Mouse (Mus musculus): Measurements from ENCODE around the gene Ubald2. TPM values are rescaled to one million over a fixed set of nuclear protein-coding genes. Genes with fewer than 3 reads are reported as not detected.

Gene Ubald2
- polyA plus RNA-seq, 1 experiment, result 574 TPM

DNA sequence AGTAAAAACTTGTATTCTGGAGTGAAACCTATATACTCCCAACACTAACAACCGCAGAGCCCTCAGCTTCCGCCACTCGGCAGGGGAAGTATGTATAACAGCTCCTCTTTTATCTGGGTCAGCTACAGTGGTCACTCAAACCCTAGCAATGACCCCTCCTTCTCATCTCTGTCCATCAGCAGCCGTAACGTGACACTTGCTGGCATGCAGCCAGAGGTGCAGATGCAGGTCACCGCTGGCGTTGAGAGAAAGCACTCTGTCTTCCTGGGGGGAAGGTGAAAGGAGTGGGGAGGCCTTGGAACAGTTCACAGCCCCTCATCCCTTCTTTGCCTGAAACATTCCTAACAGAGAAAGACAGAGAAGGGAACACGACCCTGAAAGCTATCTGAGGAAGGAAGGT is 45.9 kb downstream of the Ubald2 start:
- H3K4me3 ChIP-seq (ENCODE audit: low read depth, low read length), result no peak overlapping the region
- peaks cover 89% of the 10 kb centered on the region for H3K36me3 ChIP-seq (ENCODE audit: control insufficient read depth, insufficient read depth, low read length)
- H3K4me1 ChIP-seq (ENCODE audit: control insufficient read depth, insufficient read depth, insufficient read length, low read length), result no peaks in the 10 kb centered on the region
- WGBS, result 63% methylated on average over 8 of the region's 8 CpGs
- H3K27me3 ChIP-seq (ENCODE audit: control insufficient read depth, insufficient read depth, low read length), result no peaks in the 10 kb centered on the region
- H3K27ac ChIP-seq (ENCODE audit: insufficient read depth, low read depth, low read length), result no peak overlapping the region
- TF ChIP-seq POLR2A (IDR thresholded peaks at IDR 0.05; ENCODE audit: low read depth, low read length) (no peak), CTCF (IDR thresholded peaks at IDR 0.05; ENCODE audit: extremely low read depth, insufficient read length, insufficient replicate concordance, low read depth, low read length) (no peak)

- H3K36me3 ChIP-seq (ENCODE audit: control insufficient read depth, insufficient read depth, low read length), result peaks cover 88% of the 10 kb centered on the region
- no peak overlapping the region for H3K27ac ChIP-seq (ENCODE audit: insufficient read depth, low read depth, low read length)
- no peaks in the 10 kb centered on the region for H3K4me1 ChIP-seq (ENCODE audit: control insufficient read depth, insufficient read depth, insufficient read length, low read length)
- no peak overlapping the region for H3K4me3 ChIP-seq (ENCODE audit: low read depth, low read length)
- no peaks in the 10 kb centered on the region for H3K27me3 ChIP-seq (ENCODE audit: control insufficient read depth, insufficient read depth, low read length)
- TF ChIP-seq POLR2A (IDR thresholded peaks at IDR 0.05; ENCODE audit: low read depth, low read length) (no peak), CTCF (IDR thresholded peaks at IDR 0.05; ENCODE audit: extremely low read depth, insufficient read length, insufficient replicate concordance, low read depth, low read length) (no peak)
- WGBS, result 84% methylated on average over 8 of the region's 8 CpGs
Measured at GRCm38 (mm10) chr11:116480975-116481374, 47.1 kb downstream of the Ubald2 start.

GRCm38 (mm10) chr11:116481776-116482175 is 47.9 kb downstream of the Ubald2 start:
- no peaks in the 10 kb centered on the region for H3K4me1 ChIP-seq (ENCODE audit: control insufficient read depth, insufficient read depth, insufficient read length, low read length)
- H3K36me3 ChIP-seq (ENCODE audit: control insufficient read depth, insufficient read depth, low read length), result peaks cover 89% of the 10 kb centered on the region
- no peak for TF ChIP-seq POLR2A (IDR thresholded peaks at IDR 0.05; ENCODE audit: low read depth, low read length)
- TF ChIP-seq CTCF (IDR thresholded peaks at IDR 0.05; ENCODE audit: extremely low read depth, insufficient read length, insufficient replicate concordance, low read depth, low read length), result no peak
- H3K27ac ChIP-seq (ENCODE audit: insufficient read depth, low read depth, low read length), result no peak overlapping the region
- no peak overlapping the region for H3K4me3 ChIP-seq (ENCODE audit: low read depth, low read length)
- WGBS, result 84% methylated on average over 7 of the region's 7 CpGs
- H3K27me3 ChIP-seq (ENCODE audit: control insufficient read depth, insufficient read depth, low read length), result no peaks in the 10 kb centered on the region

GRCm38 (mm10) chr11:116484261-116484660 is 50.4 kb downstream of the Ubald2 start:
- WGBS, result 73% methylated on average over 8 of the region's 8 CpGs
- Histone ChIP-seq H3K4me3 (ENCODE audit: low read depth, low read length) (no peak overlapping the region), H3K4me1 (ENCODE audit: control insufficient read depth, insufficient read depth, insufficient read length, low read length) (no peaks in the 10 kb centered on the region), H3K36me3 (ENCODE audit: control insufficient read depth, insufficient read depth, low read length) (peaks cover 79% of the 10 kb centered on the region), H3K27me3 (ENCODE audit: control insufficient read depth, insufficient read depth, low read length) (no peaks in the 10 kb centered on the region), H3K27ac (ENCODE audit: insufficient read depth, low read depth, low read length) (no peak overlapping the region)
- TF ChIP-seq POLR2A (IDR thresholded peaks at IDR 0.05; ENCODE audit: low read depth, low read length), result no peak
- TF ChIP-seq CTCF (IDR thresholded peaks at IDR 0.05; ENCODE audit: extremely low read depth, insufficient read length, insufficient replicate concordance, low read depth, low read length), result no peak

GRCm38 (mm10) chr11:116488207-116488606 is 54.3 kb downstream of the Ubald2 start:
- no peaks in the 10 kb centered on the region for H3K27me3 ChIP-seq (ENCODE audit: control insufficient read depth, insufficient read depth, low read length)
- TF ChIP-seq CTCF (IDR thresholded peaks at IDR 0.05; ENCODE audit: extremely low read depth, insufficient read length, insufficient replicate concordance, low read depth, low read length) (no peak), POLR2A (IDR thresholded peaks at IDR 0.05; ENCODE audit: low read depth, low read length) (no peak)
- H3K4me3 ChIP-seq (ENCODE audit: low read depth, low read length), result no peak overlapping the region
- no peak overlapping the region for H3K27ac ChIP-seq (ENCODE audit: insufficient read depth, low read depth, low read length)
- H3K36me3 ChIP-seq (ENCODE audit: control insufficient read depth, insufficient read depth, low read length), result peaks cover 46% of the 10 kb centered on the region
- peaks cover 12% of the 10 kb centered on the region; the same call in 1 of the 2 replicates for H3K4me1 ChIP-seq (ENCODE audit: control insufficient read depth, insufficient read depth, insufficient read length, low read length)

Other genes starting within 250 kb of the Ubald2 start
- gene Ten1, start 235.2 kb upstream of the Ubald2 start, polyA plus RNA-seq (2012; rRNA removed), result 15.8 and 27.7 TPM in 2 replicates
- gene Acox1, start 235.0 kb upstream of the Ubald2 start, polyA plus RNA-seq (2012; rRNA removed), result 71.1 and 112 TPM in 2 replicates
- 6.3 and 12.1 TPM in 2 replicates for gene Evpl, start 196.0 kb upstream of the Ubald2 start, polyA plus RNA-seq (2012; rRNA removed)
- gene Srp68, start 159.9 kb upstream of the Ubald2 start, polyA plus RNA-seq (2012; rRNA removed), result 21.2 and 39.0 TPM in 2 replicates
- gene Galr2, start 153.2 kb upstream of the Ubald2 start, polyA plus RNA-seq (2012; rRNA removed), result 3.1 and 9.5 TPM in 2 replicates
- 12.2 and 24.1 TPM in 2 replicates for gene Exoc7, start 126.9 kb upstream of the Ubald2 start, polyA plus RNA-seq (2012; rRNA removed)
- gene Foxj1, start 98.7 kb upstream of the Ubald2 start, polyA plus RNA-seq (2012; rRNA removed), result 0.17 and 0.19 TPM in 2 replicates
- gene Rnf157, start 21.1 kb upstream of the Ubald2 start, polyA plus RNA-seq (2012; rRNA removed), result 1.4 and 2.3 TPM in 2 replicates
- gene Qrich2, start 32.1 kb downstream of the Ubald2 start, polyA plus RNA-seq (2012; rRNA removed), result 0.01 and 0.13 TPM in 2 replicates
- 209 and 451 TPM in 2 replicates for gene Prpsap1, start 60.1 kb downstream of the Ubald2 start, polyA plus RNA-seq (2012; rRNA removed)
- 19.5 and 47.9 TPM in 2 replicates for gene Sphk1, start 96.8 kb downstream of the Ubald2 start, polyA plus RNA-seq (2012; rRNA removed)
- 7.2 and 7.9 TPM in 2 replicates for gene Ube2o, start 147.4 kb downstream of the Ubald2 start, polyA plus RNA-seq (2012; rRNA removed)
- gene Aanat, start 152.3 kb downstream of the Ubald2 start, polyA plus RNA-seq (2012; rRNA removed), result not detected in 2 replicates
- gene Rhbdf2, start 192.9 kb downstream of the Ubald2 start, polyA plus RNA-seq (2012; rRNA removed), result 25.3 and 40.8 TPM in 2 replicates
- 0.30 TPM in 1 of 2 replicates, not detected in the other for gene Prcd, start 219.4 kb downstream of the Ubald2 start, polyA plus RNA-seq (2012; rRNA removed)
- gene Cygb, start 220.2 kb downstream of the Ubald2 start, polyA plus RNA-seq (2012; rRNA removed), result 14.2 and 23.7 TPM in 2 replicates